ENCODE assay signal across 9 mouse cellular contexts in the genomic region with DNA sequence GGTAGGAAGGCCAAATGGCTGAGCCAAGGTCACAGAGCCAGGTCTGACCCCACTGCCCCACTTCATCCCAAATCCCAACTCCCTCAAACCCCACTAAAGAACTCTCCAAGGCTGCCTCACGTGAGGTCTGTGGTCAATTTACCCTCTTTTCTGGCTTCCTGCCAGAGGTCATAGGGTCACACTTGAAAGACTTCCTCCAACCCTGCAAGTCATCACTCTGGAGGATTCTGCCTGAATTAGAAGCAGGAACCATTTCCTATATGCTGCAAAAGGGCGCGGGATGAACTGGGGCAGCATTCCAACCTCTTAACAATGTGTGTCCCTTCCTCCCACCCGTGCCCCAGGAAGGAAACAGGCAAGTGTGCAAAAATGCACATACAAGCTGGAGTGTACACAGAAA. TPM values are rescaled to one million over a fixed set of nuclear protein-coding genes. Genes with fewer than 3 reads are reported as not detected.
DNase-seq lines count a peak whose midpoint lies in the region; ATAC-seq and TF ChIP-seq lines count a peak whose summit lies in the region.
"Had no signal": no experiment of that assay in that cellular context is flagged by ENCODE, and none has a peak within 500 bp of the region (broad histone marks: within the 10 kb centered on the region; RNA-seq: fewer than 3 reads in every experiment).

No protein-coding gene starts in this region.

- peak overlapping the region; percentile 87 for H3K27ac ChIP-seq in kidney, embryonic 15.5 days
- H3K27ac ChIP-seq in thymus, adult 2 months (ENCODE audit: control insufficient read depth, insufficient read depth, low read length): no peak overlapping the region

- intact Hi-C loops in left cerebral cortex, postnatal 14 days (cut with DNase I): no loop called here

- no peak overlapping the region for H3K4me3 ChIP-seq in kidney, embryonic 15.5 days (replicated peaks)
- H3K4me3 ChIP-seq in thymus, adult 2 months (ENCODE audit: control insufficient read depth, insufficient read depth, low read length): no peak overlapping the region
- H3K4me3 ChIP-seq: erythroblast, embryonic 14.5 days had no signal

- TF ChIP-seq POLR2A in thymus, adult 2 months (IDR thresholded peaks at IDR 0.05; ENCODE audit: control insufficient read depth, extremely low read depth, insufficient read depth, low read length, poor library complexity): no peak

- H3K9me3 ChIP-seq in kidney, embryonic 15.5 days (replicated peaks): 0 out of 2 replicates have a peak, but pooled peaks cover 3% of the 10 kb centered on the region

- no peak overlapping the region for H3K9ac ChIP-seq in kidney, embryonic 15.5 days

- TF ChIP-seq CTCF in thymus, adult 2 months (IDR thresholded peaks at IDR 0.05; ENCODE audit: borderline replicate concordance, control insufficient read depth, extremely low read depth, insufficient read depth, low read length, poor library complexity): no peak

- H3K27me3 ChIP-seq in kidney, embryonic 15.5 days: no peaks in the 10 kb centered on the region
- H3K27me3 ChIP-seq in thymus, adult 2 months (ENCODE audit: control insufficient read depth, insufficient read depth, low read length): no peaks in the 10 kb centered on the region

- peak; percentile 50 for DNase-seq in CD4-positive, CD25-positive, alpha-beta regulatory T cell, adult 2 months (ENCODE audit: low read depth, low spot score)
- peak; percentile 90 for DNase-seq in ES-CJ7 (ENCODE audit: low read depth, low spot score)
- peak; percentile 59 for DNase-seq in naive thymus-derived CD4-positive, alpha-beta T cell, adult 2 months (ENCODE audit: low read depth)
- DNase-seq in left cerebral cortex, postnatal 14 days (ENCODE audit: low spot score in 2 of 2): no peak
- DNase-seq in thymus, adult 2 months: no peak

- no peak for ATAC-seq in CD4-positive, CD25-positive, alpha-beta regulatory T cell, adult 4 months
- 0 out of 2 replicates have a peak, but pooled peaks have one; percentile 17 for ATAC-seq in granulocyte monocyte progenitor cell, adult 5-6 weeks (replicated peaks; ENCODE audit: poor library complexity, severe bottlenecking)
- ATAC-seq in kidney, embryonic 15.5 days (replicated peaks; ENCODE audit: low FRiP score): no peak

- no peak overlapping the region for H3K4me2 ChIP-seq in kidney, embryonic 15.5 days

- peaks cover 31% of the 10 kb centered on the region for H3K4me1 ChIP-seq in kidney, embryonic 15.5 days
- H3K4me1 ChIP-seq in thymus, adult 2 months (replicated peaks; ENCODE audit: control insufficient read depth, insufficient read depth, low read length): peaks cover 27% of the 10 kb centered on the region

- WGBS in kidney, embryonic 15.5 days: 18% methylated on average over 4 of the region's 4 CpGs
- WGBS in thymus, adult 2 months: 10% methylated on average over 4 of the region's 4 CpGs

- no peaks in the 10 kb centered on the region for H3K36me3 ChIP-seq in kidney, embryonic 15.5 days
- no peaks in the 10 kb centered on the region for H3K36me3 ChIP-seq in thymus, adult 2 months (ENCODE audit: control insufficient read depth, insufficient read depth, low read length)

RNA-seq across cellular contexts. Expression of a gene that starts 25.8 kb away (rescaled TPM):
- polyA plus RNA-seq in CD4-positive, CD25-positive, alpha-beta regulatory T cell, adult 4 months (2017; shearing (Covaris generic)): 10 to 100 TPM; 50.6 to 55.5 TPM
- total RNA-seq in granulocyte monocyte progenitor cell, adult 5-6 weeks (2014; fragmentation: Nextera tagmentation): 2.4 and 3.8 TPM in 2 replicates
- total RNA-seq in granulocyte monocyte progenitor cell, adult 5-6 weeks (2017): 1.3 and 1.5 TPM in 2 replicates
- 14.5 and 15.0 TPM in 2 replicates for polyA plus RNA-seq in kidney, embryonic 15.5 days (2015; fragmentation: Nextera tagmentation; extraction: Ambion mirVana)
- 10 to 100 TPM; 35.2 to 44.4 TPM for total RNA-seq in left cerebral cortex, postnatal 14 days (2021)
- polyA plus RNA-seq in thymus, adult 2 months (2012; rRNA removed): 57.4 and 66.7 TPM in 2 replicates

RNA-seq across cellular contexts. Expression of a gene that starts 58.0 kb away (rescaled TPM):
- polyA plus RNA-seq in CD4-positive, CD25-positive, alpha-beta regulatory T cell, adult 4 months (2017; shearing (Covaris generic)): 1 to 10 TPM; 4.7 to 6.7 TPM
- 7.1 and 19.9 TPM in 2 replicates for total RNA-seq in granulocyte monocyte progenitor cell, adult 5-6 weeks (2014; fragmentation: Nextera tagmentation)
- 8.1 and 14.6 TPM in 2 replicates for total RNA-seq in granulocyte monocyte progenitor cell, adult 5-6 weeks (2017)
- polyA plus RNA-seq in kidney, embryonic 15.5 days (2015; fragmentation: Nextera tagmentation; extraction: Ambion mirVana): 20.4 and 20.7 TPM in 2 replicates
- total RNA-seq in left cerebral cortex, postnatal 14 days (2021): 10 to 100 TPM; 52.1 to 55.4 TPM
- 25.3 and 29.3 TPM in 2 replicates for polyA plus RNA-seq in thymus, adult 2 months (2012; rRNA removed)

RNA-seq across cellular contexts. Expression of a gene that starts 59.0 kb away (rescaled TPM):
- polyA plus RNA-seq in CD4-positive, CD25-positive, alpha-beta regulatory T cell, adult 4 months (2017; shearing (Covaris generic)): 1 to 10 TPM; 5.5 to 7.1 TPM
- 3.7 and 4.6 TPM in 2 replicates for total RNA-seq in granulocyte monocyte progenitor cell, adult 5-6 weeks (2014; fragmentation: Nextera tagmentation)
- 3.0 and 4.8 TPM in 2 replicates for total RNA-seq in granulocyte monocyte progenitor cell, adult 5-6 weeks (2017)
- 6.3 and 6.8 TPM in 2 replicates for polyA plus RNA-seq in kidney, embryonic 15.5 days (2015; fragmentation: Nextera tagmentation; extraction: Ambion mirVana)
- 1 to 10 TPM; 4.0 to 4.1 TPM for total RNA-seq in left cerebral cortex, postnatal 14 days (2021)
- 8.8 and 9.2 TPM in 2 replicates for polyA plus RNA-seq in thymus, adult 2 months (2012; rRNA removed)

Comparison
In these comparisons a context has a peak if more than half of its experiments do, and no peak if none do; other contexts are left out.
1. DNase-seq: peak in CD4-positive, CD25-positive, alpha-beta regulatory T cell, adult 2 months (single experiment), ES-CJ7 (single experiment) and naive thymus-derived CD4-positive, alpha-beta T cell, adult 2 months (single experiment); none in left cerebral cortex, postnatal 14 days (0 of 2) and thymus, adult 2 months (single experiment).